Mouse (Mus musculus) c-Kit-positive CD71-positive TER-119-negative erythroid progenitor cells, embryonic 14.5 days (primary cell): ENCODE measurements around the gene Mdh1b.

Experiments used
- DNase-seq: peaks from one replicate; pipeline ENCODE4 v3.0.0-alpha.2; 2013; ENCODE audit warnings: low read depth

Mdh1b gene

DNA sequence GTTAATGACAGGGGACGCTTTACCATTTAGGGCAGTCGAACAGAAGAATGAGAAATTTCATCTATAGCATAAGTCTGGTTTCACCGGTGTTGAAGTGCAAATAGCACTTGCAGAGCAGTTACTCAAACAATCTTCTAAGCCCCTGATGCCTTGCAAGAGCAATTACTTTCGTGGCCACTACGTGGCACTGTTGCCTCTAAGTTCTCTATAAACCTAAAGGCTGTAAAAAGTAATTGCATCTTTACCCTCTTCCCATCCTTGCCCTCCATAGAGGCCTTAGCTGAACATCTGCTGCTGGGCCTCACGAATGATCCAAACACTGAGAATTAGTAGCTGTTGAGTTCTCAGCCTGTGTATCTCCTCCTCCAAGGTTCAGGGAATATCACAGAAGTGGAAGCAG is 72.1 kb downstream of the Mdh1b start:
- peak; percentile 48 for DNase-seq
